Mouse (Mus musculus) bone marrow macrophage, adult 2 months (primary cell): ENCODE results near the gene Nphp4. TPM values are rescaled to one million over a fixed set of nuclear protein-coding genes. Genes with fewer than 3 reads are reported as not detected.
"Not testable (repeated sequence)": the region's sequence is repeated elsewhere in the genome, so short reads cannot be mapped to it uniquely, and the experiment has no call there.

Experiments
- H3K27ac ChIP-seq: 2 replicates; pipeline ENCODE4 v1.5.1; 2012; ENCODE audit warnings: low read depth, low read length; ENCODE audit not compliant: insufficient read depth
- H3K4me1 ChIP-seq: 2 replicates; pipeline ENCODE4 v1.6.1; 2012; ENCODE audit warnings: low read length; ENCODE audit not compliant: control insufficient read depth, insufficient read depth
- H3K4me3 ChIP-seq: 2 replicates; pipeline ENCODE4 v1.5.1; 2012; ENCODE audit warnings: mild to moderate bottlenecking, low read length, moderate library complexity; ENCODE audit not compliant: insufficient read depth
- CTCF ChIP-seq: IDR thresholded peaks from 2 replicates; pipeline ENCODE4 v1.5.1; 2012; ENCODE audit warnings: low read depth, mild to moderate bottlenecking, low read length, moderate library complexity
- POLR2A ChIP-seq: IDR thresholded peaks from 2 replicates; pipeline ENCODE4 v1.6.1; 2012; ENCODE audit warnings: mild to moderate bottlenecking, low read depth, low read length, borderline replicate concordance
- polyA plus RNA-seq: library from polyadenylated mRNA; stranded (reverse); fragments of >200 nt; gene quantifications from 2 replicates; pipeline ENCODE4 v1.2.4, GENCODE M21; 2012; ENCODE audit not compliant: missing spikeins, insufficient read depth, insufficient read length

The Nphp4 gene
- polyA plus RNA-seq, 1 experiment: 1.4 TPM

DNA sequence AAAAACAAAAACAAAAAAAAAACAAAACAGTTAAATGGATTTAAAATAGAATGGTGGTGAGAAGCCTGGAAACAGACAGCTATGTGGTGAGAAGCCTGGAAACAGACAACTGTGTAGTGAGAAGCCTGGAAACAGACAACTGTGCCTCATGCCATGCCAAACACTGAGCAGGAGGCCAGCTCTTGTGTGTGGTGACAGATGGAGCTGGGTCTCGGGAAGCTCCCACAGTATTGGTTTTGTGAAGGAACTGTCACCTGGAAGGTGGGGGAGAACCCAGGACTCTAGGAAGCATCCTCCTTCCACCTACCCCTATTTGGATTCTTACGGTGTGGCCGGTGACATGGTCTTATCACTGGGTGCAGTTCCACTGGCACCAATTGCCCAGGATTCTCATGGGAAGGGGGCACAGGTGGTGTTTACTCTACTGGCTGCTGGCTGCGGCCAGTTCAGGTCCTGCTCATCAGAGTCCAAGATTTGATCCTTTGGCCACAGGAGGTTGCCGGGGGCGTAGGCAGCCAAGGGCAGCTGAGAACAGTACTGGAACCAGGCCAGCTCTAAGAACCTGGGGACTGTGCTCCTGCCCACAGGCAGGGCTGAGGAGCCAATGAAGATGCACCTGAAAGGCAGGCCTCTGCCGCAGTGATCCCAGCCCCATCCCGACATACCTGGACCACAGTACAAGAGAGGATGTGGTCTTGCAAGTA, 77.2 kb downstream of the Nphp4 start:
- Histone ChIP-seq H3K4me1 (no peaks in the 10 kb centered on the region), H3K4me3 (no peak overlapping the region), H3K27ac (no peak overlapping the region)
- TF ChIP-seq CTCF (no peak), POLR2A (no peak)

DNA sequence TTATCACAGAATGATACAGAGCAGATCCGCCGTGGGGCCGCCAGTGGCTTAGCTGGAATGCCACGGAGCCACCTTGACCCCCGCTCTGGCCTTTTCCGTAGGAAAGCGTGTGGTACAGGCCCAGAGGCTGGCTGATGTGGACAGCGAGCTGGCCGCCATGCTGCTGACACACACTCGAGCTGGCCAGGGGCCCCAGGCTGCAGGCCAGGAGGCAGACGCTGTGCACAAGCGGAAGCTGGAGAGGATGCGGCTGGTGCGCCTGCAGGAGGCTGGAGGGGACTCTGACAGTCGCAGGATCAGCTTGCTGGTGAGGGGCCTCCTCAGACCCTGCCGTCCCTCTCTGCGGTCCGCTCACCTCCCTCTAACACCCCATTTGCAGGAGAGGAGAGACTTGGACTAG, 77.9 kb downstream of the Nphp4 start:
- H3K4me1 ChIP-seq: no peaks in the 10 kb centered on the region
- H3K27ac ChIP-seq: no peak overlapping the region
- no peak overlapping the region for H3K4me3 ChIP-seq
- no peak for TF ChIP-seq POLR2A
- no peak for TF ChIP-seq CTCF

DNA sequence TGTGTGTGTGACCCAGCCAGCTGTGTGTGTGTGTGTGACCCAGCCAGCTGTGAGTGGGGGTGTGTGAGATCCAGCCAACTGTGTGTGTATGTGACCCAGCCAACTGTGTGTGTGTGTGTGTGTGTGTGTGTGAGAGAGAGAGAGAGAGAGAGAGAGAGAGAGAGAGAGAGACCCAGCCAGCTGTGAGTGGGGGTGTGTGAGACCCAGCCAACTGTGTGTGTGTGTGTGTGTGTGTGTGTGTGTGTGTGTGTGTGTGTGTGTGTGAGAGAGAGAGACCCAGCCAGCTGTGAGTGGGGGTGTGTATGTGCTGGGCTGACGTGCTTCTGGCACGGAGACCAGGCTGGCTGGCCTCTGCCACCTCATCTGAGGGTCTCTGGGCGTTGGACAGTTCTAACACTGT, 79.3 kb downstream of the Nphp4 start:
- not testable (repeated sequence) for H3K27ac ChIP-seq, H3K4me1 ChIP-seq, H3K4me3 ChIP-seq

DNA sequence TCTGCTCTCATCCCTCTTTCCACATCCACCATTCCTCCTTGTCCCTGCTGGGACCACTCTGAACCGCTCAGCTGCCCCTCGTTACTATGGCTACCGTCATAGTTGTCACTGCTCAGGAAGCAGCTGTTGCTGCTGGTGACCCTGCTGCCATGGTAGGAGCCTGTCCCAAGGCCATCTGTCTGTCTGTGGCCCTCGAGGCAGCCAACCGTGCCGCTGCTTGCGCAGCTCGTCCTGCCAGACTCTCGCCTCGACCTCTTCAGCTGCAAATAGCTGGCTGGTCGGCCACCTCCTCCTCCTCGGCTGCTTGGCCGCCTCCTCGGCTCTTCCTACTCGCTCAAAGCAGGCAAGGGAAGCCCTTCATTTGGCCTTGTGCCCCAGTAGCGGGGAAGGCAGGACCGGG, 81.7 kb downstream of the Nphp4 start:
- H3K4me3 ChIP-seq: no peak overlapping the region
- H3K27ac ChIP-seq: no peak overlapping the region
- no peaks in the 10 kb centered on the region for H3K4me1 ChIP-seq
- no peak for TF ChIP-seq POLR2A

DNA sequence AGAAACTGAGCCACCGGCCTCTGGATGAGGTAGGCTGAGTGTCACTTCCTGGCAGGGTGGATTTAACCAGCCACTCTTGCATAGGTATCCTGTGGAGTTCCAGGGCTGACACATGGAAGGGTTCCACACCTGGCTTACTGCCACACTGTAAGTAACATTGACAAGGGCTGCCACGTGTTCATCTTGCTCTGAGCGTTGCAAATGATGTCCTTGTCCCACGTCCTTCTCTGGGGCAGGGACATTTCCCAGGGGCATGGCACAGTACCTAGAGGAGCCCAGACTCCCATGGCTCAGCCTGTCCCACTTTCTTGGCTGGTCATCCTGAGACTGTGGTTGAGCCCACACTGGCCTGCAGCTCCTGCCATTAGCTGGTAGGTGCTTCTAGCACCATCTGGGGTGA, 91.5 kb downstream of the Nphp4 start:
- no peak for TF ChIP-seq POLR2A
- no peak for TF ChIP-seq CTCF
- Histone ChIP-seq H3K4me1 (no peaks in the 10 kb centered on the region), H3K4me3 (no peak overlapping the region), H3K27ac (no peak overlapping the region)

DNA sequence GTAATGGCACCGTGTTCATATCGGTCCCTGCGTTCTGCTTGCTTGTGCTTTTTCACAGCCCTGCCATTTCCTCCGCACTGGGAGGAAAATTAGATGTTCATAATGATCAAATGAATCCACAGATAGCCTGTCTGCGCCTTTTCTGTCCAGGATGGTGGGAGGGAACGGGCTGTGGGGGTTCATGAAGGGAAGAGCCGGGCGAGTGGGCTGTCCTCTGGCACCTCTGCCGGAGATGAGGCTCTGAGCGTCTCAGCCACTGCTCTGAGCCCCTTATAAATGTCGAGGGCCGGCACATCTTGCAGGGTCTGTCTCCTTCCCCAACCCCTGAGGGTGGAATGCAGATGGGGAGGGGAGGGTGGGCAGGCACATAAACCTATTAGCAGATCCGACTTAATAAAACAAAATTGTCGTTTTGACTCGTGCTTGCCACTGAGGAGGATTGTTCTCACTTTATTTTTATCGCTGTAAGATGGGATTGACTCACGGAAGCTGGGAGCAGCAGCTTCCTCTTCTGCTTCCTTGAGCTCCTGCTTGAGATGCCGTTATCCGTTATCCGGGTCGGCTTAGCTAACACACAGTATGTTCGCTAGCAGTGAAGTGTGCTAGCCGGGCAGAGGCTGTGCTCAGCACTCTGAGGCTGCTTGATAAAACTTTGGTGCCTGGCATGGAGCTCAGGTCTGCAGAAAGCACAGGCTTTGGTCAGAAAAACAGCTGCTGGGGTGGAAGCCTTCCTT, 92.3 kb downstream of the Nphp4 start:
- H3K4me3 ChIP-seq: no peak overlapping the region
- TF ChIP-seq POLR2A (no peak), CTCF (no peak)
- no peak overlapping the region for H3K27ac ChIP-seq
- no peaks in the 10 kb centered on the region for H3K4me1 ChIP-seq

DNA sequence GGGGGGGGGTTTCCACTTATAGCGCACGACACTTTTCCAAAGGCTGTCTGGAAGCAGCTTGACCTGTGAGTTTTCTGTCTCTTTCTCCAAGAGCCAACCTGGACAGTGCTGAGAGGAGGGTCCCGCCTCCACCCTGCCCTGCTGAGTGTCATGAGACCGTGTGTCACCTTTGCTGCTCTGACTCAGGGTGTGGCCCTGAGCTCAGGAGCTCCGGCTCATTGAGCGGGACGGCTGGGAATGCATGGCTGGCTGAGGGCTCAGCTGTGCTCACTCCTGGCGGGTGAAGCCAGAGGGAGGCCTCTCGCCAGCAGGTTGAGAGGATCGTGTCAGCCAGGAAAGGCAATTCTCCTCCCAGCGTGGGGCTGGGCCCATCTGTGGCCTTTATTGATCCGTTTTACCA, 97.8 kb downstream of the Nphp4 start:
- TF ChIP-seq CTCF (no peak), POLR2A (no peak)
- Histone ChIP-seq H3K27ac (no peak overlapping the region), H3K4me3 (no peak overlapping the region), H3K4me1 (no peaks in the 10 kb centered on the region)

DNA sequence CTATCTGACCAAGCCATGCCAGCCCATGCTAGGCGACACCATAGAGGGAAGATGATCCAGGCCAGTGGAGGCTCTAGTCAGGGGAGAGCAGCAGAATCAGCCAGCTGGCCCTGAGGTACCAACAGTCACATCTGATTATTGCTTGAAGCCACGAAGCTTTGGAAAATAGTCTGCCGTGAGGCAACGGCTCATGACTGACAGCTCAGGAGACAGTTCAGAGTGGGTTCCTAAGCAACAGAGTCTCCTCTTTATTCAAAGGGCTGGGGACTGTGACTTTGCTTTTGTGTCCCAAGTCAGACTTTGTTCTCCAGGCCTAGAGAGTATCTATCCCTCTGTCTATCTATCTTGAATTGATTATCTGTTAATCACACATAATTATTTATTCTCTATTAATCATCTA, 100.3 kb downstream of the Nphp4 start:
- no peak overlapping the region for H3K27ac ChIP-seq
- no peaks in the 10 kb centered on the region for H3K4me1 ChIP-seq
- TF ChIP-seq CTCF: no peak
- no peak for TF ChIP-seq POLR2A
- H3K4me3 ChIP-seq: no peak overlapping the region

DNA sequence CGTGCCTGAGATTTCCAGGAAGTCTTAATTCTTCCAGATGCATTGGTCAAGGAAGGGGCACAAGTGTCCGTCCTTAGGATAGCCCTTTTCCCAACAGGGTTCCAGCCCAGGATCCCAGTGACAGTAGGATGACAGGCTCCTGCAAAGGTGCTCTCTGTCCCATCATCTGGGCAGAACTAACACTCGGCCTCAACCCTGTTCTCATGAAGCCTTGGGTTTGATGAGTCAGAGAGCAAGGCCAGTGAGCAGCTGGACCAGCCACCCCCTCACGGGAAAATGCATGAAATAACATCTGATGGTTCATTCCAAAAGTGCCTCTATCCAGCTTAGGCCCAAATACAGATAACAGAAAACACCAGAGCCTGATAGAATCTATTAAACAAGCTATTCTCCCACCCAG, 103.5 kb downstream of the Nphp4 start:
- Histone ChIP-seq H3K4me3 (no peak overlapping the region), H3K27ac (no peak overlapping the region), H3K4me1 (no peaks in the 10 kb centered on the region)
- TF ChIP-seq CTCF (no peak), POLR2A (no peak)

DNA sequence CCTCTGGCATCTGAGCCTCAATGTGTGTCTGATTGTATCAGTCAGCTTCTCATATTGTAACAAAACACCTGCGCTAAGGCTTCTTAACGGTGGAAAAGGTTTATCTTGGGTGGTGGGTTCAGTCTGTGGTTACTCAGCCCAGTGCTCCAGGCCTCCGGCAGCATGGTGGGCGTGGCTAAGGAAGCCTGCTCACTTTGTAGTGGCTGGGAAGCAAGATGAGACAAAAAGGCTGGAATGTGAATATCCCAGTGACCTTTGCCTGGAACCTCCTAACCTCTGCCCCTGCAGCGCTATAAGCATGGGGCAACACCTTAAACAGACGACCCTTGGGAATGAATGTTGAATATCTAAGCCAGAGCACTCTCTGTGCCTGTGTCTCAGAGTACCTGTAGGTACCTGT, 105.7 kb downstream of the Nphp4 start:
- no peak for TF ChIP-seq POLR2A
- no peak for TF ChIP-seq CTCF
- no peaks in the 10 kb centered on the region for H3K4me1 ChIP-seq

DNA sequence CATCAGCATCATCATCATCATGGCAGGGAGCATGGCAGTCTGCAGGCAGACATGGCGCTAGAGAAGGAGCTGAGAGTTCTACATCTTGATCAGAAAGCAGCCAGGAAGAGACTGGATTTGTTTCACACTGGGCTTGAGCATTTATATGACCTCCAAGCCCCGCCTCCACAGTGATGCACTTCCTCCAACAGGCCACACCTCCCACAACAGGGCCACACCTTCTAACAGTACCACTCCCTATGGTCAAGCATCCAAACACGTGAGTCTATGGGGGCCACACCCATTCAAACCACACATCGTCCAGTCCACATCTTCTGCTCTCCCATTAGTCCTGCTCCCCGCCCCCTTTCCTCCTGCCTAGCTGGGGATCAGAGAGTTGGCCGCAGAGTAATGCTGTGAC, 107.1 kb downstream of the Nphp4 start:
- TF ChIP-seq CTCF: no peak
- TF ChIP-seq POLR2A: no peak
- no peak overlapping the region for H3K27ac ChIP-seq
- H3K4me3 ChIP-seq: no peak overlapping the region
- no peaks in the 10 kb centered on the region for H3K4me1 ChIP-seq

More for the DNA sequence above, 105.7 kb downstream of the Nphp4 start:
- Histone ChIP-seq H3K27ac (no peak overlapping the region), H3K4me3 (no peak overlapping the region)
